Mouse (Mus musculus) heart, adult 9 months (tissue): ENCODE results near the gene Chchd5.
A peak's percentile ranks its signal among the peaks of the same experiment; 100 is the strongest.

Experiments
- DNase-seq, 2 experiments: peaks; one replicate each; pipeline ENCODE4 v3.0.0; 2022; ENCODE audit warnings: low spot score in 2 of 2

Gene Chchd5

DNA sequence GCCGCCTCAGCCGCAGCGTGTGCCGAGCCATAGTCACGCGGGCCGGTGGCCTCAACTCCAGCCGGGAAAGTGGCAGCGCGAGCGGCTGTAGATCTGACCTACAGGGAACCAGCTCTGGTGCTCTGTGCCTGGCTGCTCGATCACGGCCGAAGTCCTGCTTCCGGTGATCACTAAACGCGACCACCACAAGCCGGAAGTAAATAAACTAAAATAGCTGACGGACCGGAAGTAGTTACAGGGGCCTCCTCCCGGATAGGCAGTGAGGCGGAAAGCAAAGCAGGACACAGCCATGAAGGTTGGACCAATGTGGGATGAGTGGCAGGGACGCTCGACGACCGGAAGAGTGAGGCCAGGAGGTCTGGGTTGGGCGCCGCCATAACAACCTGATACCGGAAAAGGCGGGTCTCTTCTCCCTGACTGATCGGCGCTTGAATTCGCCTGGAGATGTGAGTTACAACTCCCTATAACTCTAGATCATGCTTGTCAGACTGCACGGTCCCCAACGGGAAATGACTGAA, at the start of gene Chchd5:
Gene Chchd5 (plus strand): TSS at position 289 of the 518 bp plus-strand sequence.
- DNase-seq, result peak; percentile 97 to 98

DNA sequence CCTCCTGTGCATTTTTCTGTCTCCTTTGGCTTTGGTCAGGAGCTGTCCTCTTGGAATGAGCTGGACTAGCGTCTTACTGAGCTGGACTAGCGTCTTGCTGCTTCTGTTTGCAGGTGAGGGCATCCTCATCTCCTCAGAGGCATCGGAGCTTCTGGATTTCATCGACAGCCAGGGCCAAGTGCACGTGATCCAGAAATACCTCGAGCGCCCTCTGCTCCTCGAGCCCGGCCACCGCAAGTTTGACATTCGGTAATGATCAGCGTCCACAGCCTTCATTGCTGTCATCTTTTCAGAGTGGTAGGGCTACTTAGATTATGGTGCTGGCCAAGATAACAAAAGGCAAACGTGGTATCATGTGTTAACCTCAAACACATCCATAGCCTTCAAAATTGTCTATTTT, 48.4 kb upstream of the Chchd5 start:
- no peak for DNase-seq

DNA sequence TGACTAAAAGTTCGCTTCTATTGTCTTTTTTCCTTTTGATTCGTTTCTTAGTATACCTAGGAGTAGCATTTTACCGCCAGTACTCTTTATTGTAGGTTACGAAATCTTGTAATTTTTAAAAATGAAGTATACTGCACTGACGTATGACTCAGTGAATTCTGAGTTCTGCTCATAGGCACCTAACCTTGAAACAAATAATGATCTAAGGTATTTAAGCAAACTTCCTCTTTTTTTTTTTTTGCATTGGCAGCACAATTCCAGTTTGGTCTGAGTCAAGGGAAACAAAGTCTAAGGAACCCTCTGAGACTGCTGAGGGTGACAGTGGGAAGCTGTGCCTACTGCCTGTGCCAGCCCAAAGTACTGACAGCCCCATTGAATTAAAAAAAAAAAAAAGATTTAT, 46.0 kb upstream of the Chchd5 start:
- DNase-seq, result no peak

DNA sequence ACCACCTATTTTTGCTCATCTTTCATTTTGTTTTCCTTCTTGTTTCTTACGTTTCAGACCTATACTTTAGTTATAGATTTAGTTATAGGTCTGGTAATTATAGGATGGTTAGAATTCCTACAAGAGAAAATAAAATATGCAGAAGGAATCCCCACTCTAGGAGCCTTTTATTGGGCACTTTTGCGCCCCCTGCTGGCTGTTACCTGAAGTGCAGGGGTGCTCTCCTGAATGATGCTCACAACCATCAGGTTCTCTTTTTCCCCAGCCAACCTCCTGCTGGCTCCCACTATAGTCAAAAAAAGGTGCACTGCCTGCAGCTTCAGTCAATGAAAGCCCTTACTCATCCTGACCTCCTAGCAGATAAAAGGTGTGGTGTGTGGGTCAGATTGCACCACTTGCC, 44.5 kb upstream of the Chchd5 start:
- no peak for DNase-seq

DNA sequence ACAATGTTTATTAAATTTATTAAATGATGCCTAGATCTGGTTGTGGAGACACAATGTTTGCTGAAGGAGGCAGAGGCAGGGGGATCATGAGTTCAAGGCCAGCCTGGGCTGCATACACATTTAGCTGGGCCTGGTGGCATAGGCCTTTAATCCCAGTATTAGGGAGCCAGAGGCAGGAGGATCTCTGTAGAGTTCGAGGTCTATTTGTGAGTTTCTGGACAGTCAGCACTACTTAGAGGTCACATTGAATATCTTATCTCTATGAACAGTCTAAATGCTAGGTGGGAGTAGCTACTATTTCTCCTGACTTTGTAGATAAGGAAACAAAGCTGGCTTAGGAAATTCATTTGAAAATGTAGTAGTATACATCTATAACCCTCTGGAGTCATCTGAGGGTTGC, 42.0 kb upstream of the Chchd5 start:
- no peak for DNase-seq

DNA sequence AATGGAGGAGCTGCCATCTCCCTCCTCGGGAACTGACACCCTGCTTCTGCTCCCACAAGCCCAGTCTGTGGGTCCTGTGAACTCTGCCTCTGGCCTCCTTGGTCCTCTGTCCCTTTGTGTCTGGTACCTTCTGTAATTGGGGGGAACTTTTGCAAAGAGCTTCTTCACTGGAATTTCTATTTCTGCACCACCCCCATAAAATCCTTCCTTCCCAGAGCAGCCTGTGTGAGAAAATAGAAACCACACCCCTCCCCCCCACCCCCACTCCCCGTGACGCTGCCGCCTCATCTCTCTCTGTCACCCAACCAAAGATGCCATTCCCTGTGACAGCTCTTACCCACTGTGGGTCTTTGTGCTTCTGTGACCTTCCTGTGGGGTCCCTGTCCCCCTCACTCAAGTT, 39.1 kb upstream of the Chchd5 start:
- DNase-seq, result no peak

DNA sequence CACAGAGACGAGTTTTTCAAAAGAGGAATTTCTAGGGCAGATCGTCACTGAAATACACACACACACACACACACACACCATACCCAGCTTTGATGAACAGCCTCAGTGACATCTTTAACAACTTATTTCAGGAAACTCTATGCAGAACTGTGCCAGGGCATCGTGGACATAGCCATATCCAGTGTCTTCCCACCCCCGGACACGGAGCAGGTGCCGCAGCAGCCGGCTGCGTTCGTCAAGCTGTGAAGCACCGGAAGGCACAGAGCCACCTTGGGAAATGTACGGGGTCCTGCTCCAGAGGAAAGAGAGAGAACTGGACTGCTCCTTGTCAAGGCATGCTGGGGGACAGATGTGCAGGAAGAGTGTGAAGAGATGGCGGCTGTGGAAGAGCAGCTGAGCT, 36.7 kb upstream of the Chchd5 start:
- DNase-seq, result no peak

DNA sequence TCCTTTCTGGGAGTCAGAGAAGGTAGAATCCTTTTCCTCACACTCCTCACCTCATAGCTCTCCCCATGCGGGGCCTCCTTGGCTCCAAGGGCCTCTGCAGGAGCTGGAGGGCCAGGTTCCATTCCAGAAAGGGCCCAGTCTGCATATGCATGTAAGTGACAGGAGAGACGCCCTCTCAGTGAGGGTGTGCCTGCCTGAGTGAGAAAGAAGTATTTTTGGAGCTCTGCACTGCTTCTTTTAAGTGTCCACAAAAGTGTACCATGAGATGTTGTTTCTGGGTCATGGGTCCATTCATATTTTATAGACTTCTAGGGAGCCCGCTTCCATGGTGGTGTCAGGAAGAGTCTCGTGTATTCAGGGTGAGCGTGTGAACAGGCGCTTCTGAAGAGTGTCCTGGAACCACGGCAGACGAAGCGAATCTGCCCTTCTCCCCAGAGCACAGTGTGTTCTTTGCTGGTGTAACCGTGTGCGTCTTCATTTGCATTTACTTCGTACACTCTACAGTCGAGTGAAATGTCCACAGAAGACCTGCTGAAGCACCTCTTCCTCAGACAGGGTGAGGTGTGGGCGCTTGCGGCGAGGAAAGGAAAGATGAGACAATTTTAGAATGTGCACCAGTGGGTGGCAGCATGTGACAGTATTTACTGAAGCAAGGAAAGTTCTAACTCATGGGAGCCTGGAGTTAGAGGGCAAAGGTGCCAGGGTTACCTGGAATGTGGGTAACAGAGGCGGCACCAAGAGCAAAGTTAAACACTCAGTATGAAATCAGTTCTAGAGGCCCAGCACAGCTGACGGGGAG, 35.4 kb upstream of the Chchd5 start:
- DNase-seq, result no peak

DNA sequence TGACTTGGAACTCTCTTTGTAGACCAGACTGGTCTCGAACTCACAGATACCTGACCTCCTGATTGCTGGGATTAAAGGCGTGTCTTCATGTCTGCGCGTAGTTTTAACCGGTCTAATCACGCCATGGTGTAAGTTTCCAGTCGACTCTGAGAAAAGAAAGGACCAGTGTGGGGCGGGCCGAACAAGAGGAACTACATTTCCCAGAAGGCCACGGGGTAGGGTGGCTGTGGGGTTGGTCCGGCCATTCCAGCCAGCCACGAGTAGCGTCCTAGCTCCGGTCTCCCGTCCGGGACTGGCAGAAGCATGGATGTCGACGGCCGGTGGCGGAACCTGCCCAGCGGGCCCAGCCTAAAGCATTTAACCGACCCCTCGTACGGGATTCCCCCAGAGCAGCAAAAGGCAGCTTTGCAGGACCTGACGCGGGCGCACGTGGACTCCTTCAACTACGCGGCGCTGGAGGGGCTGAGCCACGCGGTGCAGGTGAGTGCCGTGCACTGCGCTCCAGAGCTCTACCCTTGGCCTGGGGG, 28.7 kb upstream of the Chchd5 start, which contains the start of gene Polr1b:
Gene Polr1b (plus strand): TSS at position 212 of the 527 bp plus-strand sequence.
- DNase-seq, result peak; percentile 94

DNA sequence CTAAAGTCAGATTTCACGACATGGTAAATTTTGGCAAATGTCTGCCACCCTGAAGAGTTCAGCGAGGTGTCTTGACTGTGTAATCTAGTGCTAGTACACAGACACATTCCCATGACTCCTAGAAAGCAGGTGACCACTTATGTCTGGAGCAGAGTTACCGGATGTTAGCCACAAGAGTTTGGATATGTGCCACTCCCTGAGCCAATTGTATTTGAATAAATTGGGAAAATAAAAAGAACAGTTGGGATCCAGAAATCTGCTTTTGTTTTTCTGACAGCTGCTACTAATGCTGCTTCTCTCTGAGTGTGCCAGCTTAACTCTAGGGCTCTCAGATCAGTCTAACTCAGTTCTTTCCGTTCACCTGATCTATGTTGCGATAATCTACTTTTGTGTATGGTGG, 16.6 kb upstream of the Chchd5 start:
- no peak for DNase-seq

DNA sequence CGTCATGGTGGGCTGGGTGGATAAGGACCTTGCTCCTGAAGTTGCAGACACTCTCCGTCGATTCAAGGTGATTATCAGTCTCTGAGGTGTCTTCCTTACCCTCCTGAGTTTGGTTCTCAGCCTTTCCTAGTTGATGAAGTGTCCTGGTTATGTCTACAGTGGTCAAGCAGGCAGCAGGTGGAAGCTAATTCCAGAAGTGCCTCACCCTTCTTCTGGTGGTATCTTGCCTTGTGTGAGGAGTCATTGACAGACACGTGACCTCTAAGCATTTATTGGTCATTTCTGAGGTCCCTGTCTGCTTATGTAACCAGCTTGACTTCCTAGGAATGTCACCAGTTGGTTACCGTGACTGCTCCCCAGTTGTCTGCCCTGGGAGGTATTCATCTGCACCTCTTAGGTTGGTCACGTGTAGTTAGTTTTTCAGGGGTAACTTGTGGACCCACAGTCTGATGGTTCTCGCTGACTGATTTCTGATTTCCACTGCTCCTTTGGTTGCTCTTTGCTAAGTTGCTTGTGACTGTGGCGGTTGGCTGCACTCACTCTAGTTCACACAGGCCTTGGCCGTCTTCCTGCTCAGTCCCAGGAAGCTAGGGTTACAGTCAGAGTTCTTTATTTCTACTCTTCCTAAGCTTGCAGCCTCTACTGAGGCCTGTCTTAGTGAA, 13.7 kb upstream of the Chchd5 start:
- DNase-seq, result no peak

DNA sequence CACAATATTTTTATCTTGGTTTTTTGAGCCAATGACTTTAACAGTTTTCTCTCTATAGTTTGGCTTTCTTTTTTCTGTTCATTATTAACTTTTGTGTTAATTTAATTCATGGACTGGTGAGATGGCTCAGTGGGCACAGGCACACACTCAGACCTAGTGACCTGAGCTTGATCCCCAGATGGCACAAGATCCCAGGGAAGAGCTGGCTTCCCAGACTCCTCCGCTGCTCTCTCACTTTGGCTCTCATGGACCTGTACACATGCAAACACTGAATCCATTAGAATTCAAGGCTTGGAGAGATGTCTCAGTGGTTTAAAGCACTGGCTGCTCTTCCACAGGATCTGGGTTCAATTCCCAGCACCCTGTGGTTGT, 13.1 kb upstream of the Chchd5 start:
- no peak for DNase-seq

DNA sequence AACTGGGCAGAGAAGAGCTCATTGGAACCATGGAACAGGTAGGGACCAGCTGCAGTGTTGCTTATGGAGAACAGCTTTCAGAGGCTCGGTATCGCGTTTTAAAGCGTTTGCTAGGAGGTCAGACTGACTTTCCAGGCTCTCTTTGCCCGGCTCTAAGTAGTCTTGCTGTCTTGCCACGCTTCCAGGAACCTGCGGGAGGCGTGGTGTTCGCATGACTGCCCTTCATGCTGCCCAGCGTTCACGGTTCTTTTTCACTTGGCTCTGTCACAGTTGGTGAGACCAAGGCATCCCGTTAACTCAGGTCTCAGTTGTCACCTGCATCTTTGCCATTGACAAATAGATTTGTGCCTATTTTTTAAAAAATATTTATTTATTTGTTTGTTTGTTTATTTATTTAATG, 11.4 kb upstream of the Chchd5 start:
- no peak for DNase-seq

DNA sequence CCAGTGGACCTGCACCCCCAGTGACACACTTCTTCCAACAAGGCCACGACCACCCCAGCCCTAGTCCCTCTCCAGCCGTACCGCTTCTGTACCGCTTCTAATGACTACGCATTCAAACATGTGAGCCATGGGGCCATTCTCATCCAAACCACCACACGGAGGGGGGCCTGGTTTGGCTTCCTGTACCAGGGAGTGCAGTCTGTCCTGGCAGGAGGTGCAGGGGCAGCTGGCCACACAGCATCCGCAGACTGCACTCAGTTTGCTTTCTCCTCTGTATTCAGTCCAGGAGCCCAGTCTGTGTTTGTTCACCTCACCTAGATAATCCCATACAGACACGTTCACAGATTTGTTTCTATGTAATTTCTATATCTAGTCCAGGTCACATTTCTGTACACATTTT, 7.5 kb upstream of the Chchd5 start:
- DNase-seq, result no peak

DNA sequence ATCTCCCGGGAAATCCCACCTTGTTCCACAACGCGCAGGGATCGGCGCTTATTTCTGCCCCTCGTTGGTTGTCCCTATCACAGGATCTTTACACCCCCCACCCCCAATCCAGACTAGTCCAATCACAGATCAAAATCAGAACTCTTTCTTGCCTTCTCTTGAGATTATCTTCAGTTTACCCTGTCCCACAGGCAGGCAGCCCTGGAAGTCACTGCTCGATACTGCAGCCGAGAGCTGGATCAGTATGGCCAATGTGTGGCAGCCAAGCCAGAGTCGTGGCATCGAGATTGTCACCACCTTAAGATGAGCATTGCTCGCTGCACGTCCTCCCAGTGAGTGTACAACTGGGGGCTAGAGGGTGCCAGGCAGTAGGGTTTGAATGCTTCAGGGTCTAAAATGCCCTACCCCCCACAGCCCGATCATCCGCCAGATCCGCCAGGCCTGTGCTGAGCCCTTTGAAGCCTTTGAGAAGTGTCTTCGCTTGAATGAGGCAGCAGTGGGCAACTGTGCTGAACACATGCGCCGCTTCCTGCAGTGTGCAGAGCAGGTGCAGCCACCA, 566 bp downstream of the Chchd5 start:
- peak in 1 of 2 experiments; percentile 21 for DNase-seq

DNA sequence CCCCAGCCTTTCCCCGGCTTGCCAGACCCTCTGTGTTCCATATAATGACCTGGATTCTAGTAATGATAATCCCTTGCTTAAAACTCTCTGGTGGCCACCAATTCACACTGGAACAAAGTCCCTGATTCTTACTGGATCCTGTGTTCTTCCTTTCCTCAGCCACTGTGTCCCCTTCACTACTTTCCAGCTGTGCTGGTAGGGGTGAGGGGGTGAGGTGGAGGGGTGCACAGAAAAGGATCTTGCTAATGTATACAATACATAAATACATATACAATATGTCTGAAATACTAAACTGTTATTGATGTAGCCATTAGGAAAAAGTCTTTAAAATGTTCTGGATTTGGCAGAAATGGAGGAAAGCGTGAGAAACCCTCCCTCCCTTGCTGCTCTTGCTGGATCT, 1.3 kb downstream of the Chchd5 start:
- DNase-seq, result no peak

DNA sequence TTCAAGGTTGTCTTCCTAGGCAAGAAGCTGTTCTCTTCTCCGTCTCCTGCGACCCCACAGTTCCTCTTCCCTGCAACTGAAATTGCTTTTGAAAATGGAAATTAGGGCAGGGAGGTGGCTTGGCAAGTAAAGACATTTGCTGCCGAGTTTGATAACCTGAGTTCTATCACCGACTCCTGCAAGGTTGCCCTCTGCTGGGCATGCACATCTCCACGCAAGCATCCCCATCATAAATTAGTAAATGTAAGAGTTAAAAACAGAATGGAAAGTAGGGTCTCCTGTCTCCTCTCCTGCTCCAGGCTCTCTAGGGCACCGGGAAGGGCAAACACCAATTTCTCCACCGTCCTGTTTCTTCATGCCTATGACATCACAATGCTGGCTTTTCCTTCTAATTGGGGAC, 2.7 kb downstream of the Chchd5 start:
- no peak for DNase-seq

DNA sequence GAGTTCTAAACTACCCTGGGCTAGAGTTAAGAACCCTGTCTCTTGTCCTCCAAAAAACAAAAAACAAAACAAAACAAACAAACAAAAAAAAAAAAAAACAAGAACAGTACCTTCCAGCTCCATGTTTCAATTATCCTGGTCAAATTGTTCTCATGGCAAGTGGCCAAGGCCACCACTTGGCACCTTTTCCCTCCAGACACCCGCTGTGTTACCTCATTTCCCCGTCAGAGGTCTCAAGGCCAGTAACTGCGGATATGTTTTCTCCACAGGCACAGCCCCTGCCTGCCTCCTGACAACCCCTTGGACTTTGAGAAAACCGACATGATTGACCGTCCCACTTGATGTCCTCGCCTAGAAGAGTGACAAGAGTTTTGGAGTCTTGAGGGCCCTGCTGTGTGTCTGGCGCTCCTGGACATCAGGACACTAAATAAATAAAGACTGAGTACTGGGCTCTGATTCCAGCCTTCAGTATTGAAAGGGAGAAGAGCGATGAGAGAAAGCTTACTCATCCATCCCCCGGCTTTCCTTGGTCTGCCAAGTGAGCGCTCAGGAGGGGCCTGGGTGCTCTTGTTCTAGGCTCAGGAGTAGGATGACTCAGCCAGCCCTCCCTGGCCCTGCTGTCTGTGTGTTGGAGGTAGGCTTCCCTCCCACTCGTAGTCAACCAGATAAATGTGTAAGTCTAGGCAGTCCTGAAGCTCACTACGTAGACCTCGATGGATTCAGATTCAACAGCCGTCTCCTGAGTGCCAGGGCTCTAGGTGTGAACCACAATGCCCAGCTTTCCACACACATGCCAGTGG, 3.7 kb downstream of the Chchd5 start:
- DNase-seq, result no peak

DNA sequence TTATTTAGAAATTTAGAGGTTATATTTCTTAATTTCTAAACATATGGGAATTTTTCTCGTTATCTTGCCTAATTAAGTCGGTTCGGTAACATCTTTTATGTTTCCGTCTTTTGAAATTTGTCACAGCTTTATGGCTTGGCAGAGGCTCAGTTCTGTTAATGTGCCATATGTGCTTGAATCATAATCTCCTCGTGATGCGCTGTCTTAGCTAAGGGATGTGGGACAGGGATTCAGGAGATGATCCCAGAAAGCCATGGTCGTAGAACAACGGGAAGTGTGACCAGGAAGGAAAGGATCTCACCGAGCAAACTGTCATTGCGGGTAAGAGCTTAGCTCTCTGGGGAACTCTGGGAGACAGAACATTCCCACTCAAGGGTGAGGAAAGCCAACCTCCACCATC, 10.4 kb downstream of the Chchd5 start:
- DNase-seq, result no peak

DNA sequence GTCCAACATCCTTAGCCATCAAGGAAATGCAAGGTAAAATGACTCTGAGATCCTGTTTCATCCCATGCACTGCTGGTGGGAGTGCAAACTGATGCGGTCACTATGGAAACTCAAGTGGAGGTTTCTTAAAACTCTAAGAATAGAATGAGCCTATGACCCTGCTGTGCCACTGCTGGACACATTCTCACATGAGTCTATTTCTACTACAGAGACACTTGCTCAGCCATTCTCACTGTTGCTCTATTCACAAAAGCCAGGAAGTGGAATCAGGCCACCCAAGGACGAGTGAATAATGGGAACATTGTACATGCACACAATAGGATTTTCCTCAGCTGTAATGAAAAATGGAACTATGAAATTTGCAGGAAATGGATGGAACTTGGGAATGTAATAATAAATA, 19.3 kb downstream of the Chchd5 start:
- no peak for DNase-seq

DNA sequence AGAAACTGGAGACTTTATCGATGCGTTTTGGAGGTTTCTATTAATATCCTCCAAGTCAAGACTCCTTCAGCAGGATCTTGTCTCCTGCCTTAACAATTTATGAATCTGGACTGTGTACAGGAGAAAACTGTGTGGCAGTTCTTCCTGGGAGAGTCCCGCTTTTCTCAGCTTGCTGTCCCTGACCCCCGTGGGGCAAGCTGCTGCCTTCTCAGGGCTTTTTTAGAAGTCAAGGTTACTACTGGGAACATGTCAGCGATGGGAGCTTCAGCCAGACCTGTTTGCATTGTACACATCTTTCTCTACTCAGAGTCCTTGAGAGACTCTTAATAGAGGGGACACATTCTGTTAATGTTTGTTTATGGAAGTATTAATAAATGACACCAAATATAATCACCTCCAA, 20.9 kb downstream of the Chchd5 start:
- DNase-seq, result no peak

DNA sequence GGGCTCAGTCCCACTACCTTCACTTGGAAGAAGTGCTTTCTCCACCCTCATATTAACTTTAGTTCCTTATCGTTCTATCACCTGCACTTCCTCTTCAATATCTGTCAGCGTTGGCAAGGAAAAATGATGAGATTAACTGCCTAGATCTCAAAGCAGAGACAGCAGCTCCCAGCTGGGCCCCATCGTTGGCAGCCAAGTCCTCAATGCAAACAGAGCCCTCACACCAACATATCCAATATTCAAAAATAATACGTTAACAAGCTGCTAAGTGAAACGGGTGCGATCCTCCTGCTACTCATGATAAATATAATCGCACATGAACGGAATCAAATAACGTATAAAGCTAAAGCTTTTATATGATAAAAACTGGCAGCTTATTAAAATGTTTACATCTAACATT, 21.6 kb downstream of the Chchd5 start:
- DNase-seq, result no peak
